Mouse (Mus musculus): ENCODE data around the gene Dlgap4.

DNA sequence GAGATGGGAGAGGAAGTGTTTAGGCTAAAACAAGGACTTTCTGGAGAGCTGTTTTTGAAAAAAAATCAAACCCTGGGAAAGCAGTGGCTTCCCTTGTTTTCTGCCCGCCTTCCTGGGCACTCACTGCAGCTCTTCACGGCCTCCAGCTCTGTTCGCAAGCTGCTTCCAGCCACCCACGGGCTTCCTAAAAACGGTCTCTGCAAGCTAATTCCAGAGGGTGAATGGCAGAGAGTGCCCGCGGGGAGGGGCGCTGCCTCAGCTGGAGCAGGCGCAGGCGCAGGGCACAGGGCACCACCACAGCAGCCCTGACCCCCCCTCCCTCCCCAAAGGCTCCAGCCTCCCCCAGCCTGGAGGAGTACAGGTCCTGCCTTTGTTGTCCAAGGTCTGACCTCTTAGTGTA, 32.3 kb upstream of the Dlgap4 start:
- TF ChIP-seq CTCF (IDR thresholded peaks at IDR 0.05; ENCODE audit: insufficient read depth, low read length) (no peak), POLR2A (IDR thresholded peaks at IDR 0.05; ENCODE audit: borderline replicate concordance, extremely low read depth, low read depth, low read length) (no peak)

Measured in lung, adult 2 months (tissue).